Mouse (Mus musculus): ENCODE results near the gene Olfr1283.
"Not testable (repeated sequence)": the region's sequence is repeated elsewhere in the genome, so short reads cannot be mapped to it uniquely, and the experiment has no call there.

Gene Olfr1283

DNA sequence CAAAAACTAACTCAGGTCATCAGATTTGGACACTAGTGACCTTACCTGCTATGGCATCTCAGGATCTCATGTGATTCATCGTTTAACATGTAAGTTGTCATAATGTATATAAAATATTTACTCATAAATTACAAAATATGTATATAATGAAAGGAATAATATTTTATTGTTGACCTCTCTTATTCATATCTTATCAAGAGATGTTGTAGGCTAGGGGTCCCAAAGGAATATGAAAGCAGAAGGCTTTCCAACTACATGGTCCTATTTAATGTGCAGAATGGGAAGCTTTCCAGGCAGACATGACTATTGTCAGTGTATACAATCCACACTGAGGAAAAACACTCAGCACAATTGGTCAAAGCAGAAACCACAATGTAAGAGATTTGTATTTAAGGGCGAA, at the start of gene Olfr1283:
Olfr1283 (plus strand) TSS at position 301 of the 400 bp plus-strand sequence.
- no peak for DNase-seq

DNA sequence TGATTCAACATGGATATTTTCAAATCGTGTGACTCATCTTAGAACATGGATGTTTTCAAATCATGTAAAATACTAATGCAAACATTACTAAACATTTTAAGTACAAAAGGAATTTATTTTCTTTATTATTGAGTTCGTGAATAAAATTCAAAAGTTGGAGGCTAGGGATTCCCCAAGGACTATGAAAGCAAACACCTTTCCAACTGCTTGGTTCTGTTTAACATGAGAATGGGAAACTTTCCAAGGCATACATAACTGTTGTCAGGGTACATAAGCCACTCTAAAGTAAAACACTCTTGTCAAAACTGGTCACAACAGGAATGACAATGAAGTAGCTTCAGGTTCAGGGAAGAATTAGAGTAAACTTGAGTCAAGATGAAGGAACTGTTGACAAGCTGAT, 40.4 kb upstream of the Olfr1283 start, which contains the start of gene Olfr1281:
Olfr1281 (plus strand) TSS at position 301 of the 400 bp plus-strand sequence.
- DNase-seq, result no peak

DNA sequence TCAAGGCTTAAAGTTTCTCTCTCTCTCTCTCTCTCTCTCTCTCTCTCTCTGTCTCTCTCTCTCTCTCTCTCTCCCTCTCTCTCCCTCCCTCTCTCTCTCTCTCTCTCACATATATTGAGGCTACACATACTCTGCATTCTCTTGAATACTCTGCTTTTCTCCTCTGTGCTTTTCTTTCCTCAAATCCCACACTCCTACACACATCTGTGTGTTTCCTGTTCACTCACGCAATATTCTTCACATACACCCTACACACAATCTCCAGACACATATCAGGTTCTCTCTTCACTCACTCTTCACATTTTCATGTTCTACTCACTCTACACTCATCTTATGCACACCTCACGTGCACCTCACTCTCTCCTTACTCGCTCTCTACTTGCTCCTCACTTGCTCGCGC, 32.9 kb upstream of the Olfr1283 start:
- DNase-seq, result not testable (repeated sequence)

DNA sequence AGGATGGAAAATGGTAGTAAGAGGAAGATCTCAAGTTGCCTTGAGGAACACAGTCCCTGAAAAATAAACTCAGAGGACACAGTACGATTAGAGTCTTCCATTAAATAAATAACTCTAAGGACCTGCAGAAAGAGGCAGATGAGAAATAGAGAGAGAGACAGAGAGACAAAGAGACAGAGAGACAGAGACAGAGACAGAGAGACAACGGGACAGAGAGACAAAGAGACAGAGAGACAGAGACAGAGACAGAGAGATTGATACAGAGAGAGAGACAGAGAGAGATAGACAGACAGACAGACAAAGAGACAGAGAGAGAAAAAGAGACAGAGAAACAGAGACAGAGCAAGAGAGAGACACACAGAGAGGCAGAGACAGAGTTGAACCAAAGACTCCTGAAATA, 30.6 kb upstream of the Olfr1283 start, which contains the start of gene Olfr1282:
Olfr1282 (minus strand) TSS at position 101 of the 400 bp plus-strand sequence.
- DNase-seq, result no peak

DNA sequence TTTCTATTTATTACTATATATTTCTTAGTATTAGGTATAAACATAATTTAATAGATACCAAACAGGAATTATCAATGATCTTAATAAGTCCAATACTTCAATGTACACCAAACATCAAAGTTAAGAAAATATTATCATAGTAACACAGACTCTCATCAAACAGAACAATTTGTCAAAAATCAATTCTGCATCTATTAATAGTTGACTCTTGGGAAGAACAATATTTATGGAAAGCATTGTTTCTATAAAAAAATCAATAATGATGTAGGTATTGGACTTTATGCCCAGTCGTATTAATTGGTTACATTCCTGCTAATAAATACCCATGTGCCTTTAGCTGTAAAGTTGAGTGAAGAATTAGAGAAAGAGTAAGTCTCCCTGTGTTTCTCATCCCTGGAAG, 8.6 kb downstream of the Olfr1283 start, which contains the start of gene Olfr1284:
Olfr1284 (plus strand) TSS at position 301 of the 400 bp plus-strand sequence.
- DNase-seq, result no peak

Measured in embryo, embryonic 11 days (tissue).